Mouse (Mus musculus) cerebellum, adult 9-10 months (tissue): ENCODE data around the gene Ip6k1.

ENCODE experiments used
- DNase-seq: peaks from one replicate; pipeline ENCODE4 v3.0.0; 2022

Ip6k1 gene

DNA sequence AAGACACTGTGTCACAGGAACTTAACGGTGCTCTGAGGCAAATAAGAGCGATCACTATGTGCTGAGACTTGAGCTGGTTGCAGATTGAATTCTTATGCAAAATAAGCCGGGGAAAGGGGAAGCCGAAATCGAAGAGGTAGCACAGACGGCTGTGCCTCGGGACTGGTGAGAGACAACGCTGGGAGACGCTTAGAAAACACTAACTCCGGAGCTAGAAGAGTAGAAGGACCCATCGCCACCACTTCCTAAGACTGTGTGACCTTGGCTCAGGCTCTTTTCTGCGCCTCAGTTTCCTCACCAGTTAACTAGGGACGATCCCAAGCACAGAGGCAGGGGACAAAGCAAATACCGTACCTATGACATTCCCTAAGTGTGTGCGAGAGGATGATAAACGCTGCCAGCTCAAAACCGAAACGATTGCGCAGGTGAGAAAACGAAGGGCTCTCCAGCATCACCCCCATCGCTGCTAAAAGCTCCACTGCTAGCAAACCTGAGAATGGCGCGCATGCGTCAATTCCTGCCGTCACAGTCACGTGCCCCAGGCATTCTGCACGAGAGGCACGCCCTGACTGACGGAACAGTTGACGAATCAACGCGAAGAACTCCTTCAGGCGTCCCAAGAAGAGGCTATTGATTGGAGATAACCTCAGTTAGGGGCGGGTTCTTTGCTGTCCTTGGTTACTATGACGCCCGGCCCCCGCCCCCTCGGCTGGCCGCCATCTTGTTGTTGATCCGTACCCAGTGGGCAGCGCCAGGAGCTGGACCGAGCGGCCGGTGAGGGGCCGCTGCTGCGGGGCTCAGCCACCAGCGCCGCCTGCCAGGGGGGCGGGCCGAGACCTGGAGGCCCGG, at the start of gene Ip6k1:
Gene Ip6k1, plus strand, starts transcription at position 580 of the 849 bp plus-strand sequence.
- DNase-seq: peak; percentile 100

GRCm38 (mm10) chr9:107955613-107956289, 46.5 kb upstream of the Ip6k1 start:
- DNase-seq: no peak

GRCm38 (mm10) chr9:107957141-107957540, 45.2 kb upstream of the Ip6k1 start:
- no peak for DNase-seq

DNA sequence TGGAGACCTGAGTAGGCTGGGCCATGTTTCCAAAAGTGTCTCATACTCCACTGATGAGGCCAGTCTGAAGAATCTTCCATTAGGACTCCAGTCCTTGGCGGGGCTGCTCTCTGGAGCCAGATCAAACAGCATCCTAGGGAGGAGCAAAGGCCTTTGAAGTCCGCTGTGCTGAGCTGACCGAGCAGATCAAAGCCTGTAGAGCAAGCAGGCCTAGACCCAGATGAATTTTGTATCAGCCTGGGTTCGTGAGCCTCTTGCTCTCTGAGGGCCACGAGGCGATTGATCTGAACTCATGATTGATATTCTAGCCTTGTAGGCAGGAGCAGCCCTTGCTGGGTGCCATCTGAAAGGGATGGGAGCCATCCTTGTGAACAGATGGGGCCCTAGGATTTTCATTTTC, 42.4 kb upstream of the Ip6k1 start:
- no peak for DNase-seq

DNA sequence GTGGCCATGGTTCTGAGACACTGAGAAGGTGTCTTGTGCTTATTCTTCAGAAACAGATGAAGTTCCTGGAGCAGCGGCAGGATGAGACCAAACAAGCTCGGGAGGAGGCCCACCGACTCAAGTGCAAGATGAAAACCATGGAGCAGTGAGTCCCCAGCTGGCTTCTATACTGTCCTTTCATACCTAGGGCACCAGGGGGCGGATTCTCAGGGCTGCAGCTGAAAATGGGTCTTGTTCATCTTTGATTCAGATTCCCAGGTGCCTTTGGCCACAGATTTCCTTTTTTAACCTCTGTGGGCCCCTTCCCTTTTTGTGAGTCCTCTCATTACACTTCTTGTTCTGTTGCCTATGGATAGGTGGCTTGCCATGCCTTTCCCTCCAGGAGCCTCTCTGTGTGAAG, 41.4 kb upstream of the Ip6k1 start:
- DNase-seq: no peak

- no peak for DNase-seq
Observed at GRCm38 (mm10) chr9:107961351-107961762, 40.9 kb upstream of the Ip6k1 start.

DNA sequence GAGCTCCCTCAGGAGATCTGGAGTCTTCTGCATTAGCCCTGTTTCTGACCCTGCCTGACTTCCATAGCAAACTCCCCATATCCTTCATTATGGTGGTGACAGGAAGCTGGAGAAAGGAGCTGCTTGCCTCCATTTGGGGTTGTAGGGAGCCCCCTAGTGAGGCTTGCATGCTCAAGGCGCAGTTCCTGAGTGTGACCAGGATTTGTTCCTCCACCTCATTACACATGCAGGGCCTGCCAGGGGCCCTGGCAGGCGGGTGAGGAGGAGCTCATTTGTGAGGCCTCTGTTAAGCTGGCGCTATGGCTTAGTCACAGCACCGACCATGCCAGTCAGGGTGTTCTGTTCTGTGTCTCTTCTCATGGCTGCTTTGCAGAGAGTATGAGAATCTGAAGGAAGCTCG, 40.4 kb upstream of the Ip6k1 start:
- no peak for DNase-seq

- DNase-seq: no peak
Observed at GRCm38 (mm10) chr9:107962916-107963315, 39.4 kb upstream of the Ip6k1 start.

DNA sequence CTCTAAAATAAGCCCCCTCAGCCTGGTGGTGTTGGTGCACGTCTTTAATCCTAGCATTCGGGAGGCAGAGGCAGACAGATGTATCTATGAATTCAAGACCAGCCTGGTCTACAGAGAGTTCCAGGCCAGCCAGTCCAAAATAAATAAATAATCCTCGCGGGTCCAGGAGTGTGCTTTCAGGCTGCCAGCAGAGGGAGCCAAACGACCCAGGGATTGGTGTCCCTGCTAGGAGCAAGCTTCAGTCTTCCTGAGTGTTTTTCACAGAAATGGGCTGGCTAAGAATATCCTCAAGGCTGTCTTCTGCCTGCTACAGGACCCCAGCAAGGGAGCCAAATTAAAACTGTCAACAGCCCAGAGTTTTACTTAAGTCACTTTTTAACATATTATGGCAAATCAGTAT, 38.6 kb upstream of the Ip6k1 start:
- DNase-seq: peak; percentile 84

- DNase-seq: no peak
Observed at GRCm38 (mm10) chr9:107964681-107965080, 37.6 kb upstream of the Ip6k1 start.

GRCm38 (mm10) chr9:107966676-107967075, 35.6 kb upstream of the Ip6k1 start:
- no peak for DNase-seq

DNA sequence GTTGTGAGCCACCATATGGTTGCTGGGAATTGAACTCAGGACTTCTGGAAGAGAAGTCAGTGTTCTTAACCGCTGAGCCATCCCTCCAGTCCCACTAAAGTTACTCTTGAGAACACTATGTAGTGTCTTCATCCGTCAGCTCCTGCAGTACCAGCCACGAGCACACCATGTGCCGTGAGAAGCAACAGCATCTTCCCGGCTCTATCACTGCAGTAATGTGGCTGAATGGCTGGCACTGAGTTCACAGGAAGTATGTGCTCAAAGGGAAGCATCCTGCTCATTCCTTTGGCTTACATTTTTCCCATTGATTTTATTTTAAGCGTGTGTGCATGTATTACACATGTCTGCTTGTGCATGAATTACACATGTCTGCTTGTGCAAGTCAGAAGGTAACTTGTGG, 34.9 kb upstream of the Ip6k1 start:
- no peak for DNase-seq

GRCm38 (mm10) chr9:107968531-107968930, 33.8 kb upstream of the Ip6k1 start:
- no peak for DNase-seq

DNA sequence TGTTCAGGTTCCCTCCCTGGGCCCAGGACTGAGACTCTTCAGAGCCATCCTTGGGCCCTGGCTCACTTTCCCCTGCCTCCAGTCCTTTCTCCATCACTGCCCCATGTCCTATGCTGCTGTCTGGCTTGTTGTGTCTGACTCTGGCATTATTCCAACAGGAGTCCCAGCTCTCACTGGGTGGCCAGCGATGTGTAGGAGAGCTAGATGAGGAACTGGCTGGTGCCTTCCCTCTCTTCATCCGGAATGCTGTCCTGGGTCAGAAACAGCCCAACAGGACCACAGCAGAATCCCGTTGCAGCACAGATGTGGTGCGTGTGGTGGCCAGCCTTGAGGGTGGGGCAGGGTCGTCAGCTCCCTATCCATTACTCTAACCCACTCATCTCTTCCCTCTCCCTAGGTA, 32.0 kb upstream of the Ip6k1 start:
- DNase-seq: no peak

- DNase-seq: no peak
Observed at GRCm38 (mm10) chr9:107971690-107972541, 30.4 kb upstream of the Ip6k1 start.

DNA sequence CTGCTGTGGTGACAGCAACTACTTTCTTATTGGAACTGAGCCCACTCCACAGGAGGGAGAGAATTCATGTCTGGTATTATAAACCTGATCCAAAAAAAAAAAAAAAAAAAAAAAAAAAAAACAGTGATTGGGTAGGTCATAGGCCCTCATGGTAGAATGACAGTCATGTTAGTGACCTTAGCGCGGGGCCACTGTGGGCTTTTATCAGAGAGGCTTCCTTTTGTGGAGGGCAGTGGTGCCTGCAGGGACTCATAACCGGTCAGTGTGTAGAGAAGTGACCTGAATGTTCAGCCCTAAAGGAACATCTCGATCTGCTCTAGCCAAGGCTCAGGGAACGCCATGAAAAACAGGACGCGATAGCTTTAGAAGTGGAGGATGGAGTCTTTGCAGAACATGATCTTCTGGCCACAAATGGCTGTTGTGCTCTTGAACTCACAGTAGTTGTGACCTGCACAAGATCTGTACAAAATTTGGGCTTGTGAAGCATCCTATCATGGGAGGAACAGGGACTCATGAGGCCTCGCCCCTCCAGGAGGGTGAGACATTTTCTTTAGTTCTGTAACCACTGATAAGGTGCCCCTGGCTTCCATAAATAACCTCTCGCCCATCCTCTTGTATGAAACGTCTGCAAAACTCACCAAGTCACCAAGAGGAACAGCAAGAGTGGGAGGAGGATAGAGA, 27.7 kb upstream of the Ip6k1 start:
- DNase-seq: no peak

DNA sequence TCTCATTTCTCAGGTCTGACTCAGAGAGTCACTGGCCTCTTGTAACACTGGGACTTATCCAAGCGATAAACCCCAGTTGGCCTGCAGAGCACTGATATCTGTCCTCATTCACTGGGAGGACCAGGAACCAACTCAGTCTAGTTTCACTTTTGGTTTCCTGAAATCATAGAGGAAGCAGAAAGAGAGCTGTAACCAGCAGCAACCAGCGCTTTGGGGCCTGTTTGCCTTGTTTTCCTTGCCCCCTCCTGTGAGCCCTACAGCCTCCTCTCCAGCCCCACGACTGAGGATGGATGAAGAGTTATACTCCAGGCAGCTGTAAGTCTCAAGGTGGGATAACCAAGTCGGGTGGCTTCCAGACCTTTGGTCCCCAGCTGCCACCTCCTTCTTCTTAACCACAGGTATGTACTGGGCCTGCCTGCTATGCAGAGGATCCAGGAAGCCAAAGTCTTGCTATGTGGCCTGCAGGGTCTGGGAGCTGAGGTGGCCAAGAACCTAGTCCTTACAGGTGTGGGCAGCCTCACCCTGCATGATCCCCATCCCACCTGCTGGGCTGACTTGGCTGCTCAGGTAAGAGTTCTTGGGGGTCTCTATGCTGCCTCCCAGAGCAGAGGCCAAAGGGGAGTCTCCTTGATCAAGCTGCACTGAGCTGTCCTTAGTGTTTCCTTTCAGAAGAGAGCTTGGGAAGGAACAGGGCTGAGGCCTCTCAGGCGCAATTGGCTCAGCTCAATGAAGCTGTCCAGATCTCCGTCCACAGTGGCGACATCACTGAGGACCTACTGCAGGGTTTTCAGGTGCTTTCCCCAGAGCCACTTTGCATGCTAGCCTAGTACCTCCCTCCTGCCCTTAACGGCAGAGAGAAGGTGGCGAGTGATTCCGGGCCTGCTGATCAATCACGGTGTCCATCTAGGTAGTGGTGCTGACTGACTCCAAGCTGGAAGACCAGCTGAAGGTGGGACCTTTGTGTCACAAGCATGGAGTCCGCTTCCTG, 26.6 kb upstream of the Ip6k1 start, which contains the start of gene Uba7:
Gene Uba7, plus strand, starts transcription at position 107 of the 988 bp plus-strand sequence.
- DNase-seq: no peak

DNA sequence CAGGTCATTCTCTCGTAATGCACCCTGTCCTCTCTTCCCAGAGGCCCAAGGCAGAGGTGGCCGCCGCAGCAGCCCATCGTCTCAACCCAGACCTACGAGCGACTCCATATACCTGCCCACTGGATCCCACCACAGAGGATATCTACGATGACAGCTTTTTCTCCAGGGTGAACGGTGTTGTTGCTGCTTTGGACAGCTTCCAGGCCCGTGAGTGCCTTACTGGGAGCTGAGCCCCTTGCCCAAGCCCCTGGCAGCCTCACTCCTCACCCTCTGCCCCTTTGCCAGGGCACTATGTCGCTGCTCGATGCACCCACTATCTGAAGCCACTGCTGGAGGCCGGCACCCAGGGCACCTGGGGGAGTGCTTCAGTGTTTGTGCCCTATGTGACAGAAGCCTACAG, 23.5 kb upstream of the Ip6k1 start:
- DNase-seq: no peak

- DNase-seq: no peak
Observed at GRCm38 (mm10) chr9:107981684-107982605, 20.4 kb upstream of the Ip6k1 start.

DNA sequence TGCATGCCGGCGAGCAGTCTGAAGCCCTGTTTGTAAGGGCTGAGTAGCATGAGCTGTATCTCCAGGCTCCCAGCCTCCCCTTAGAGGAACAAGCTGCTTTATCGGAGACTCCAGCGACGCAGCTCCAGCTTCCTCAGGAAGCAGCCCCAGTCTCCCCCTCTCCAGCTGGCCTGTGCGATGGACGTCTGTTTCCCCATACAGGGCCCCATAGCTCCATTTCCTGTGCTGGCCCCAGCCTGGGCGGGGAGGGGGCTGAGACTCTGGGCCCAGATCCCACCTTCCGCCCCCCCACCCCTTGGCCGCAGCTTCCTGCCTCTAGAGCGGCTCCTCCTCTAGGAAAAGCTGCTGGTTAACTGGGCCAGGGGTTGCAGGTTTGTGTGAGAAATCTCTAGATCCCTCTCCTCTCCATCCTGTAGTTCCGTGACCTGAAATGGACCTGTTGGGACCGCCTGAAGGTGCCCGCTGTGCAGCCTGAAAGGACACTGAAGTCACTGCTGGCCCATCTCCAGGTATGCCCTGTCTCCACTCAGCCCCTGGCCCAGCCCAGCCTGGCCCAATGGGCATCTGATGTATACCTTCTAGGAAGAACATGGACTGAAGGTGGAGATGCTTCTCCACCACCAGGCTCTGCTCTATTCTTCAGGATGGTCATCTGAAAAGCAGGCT, 19.5 kb upstream of the Ip6k1 start, which contains the start of gene Gm20661:
Gene Gm20661, plus strand, starts transcription at position 378 of the 666 bp plus-strand sequence.
- no peak for DNase-seq
